Mouse (Mus musculus): ENCODE data around the gene Gm21992.

GRCm38 (mm10) chr19:4840848-4841247 lies 29.4 kb upstream of the Gm21992 start:
- no peak for TF ChIP-seq CTCF (IDR thresholded peaks at IDR 0.05; ENCODE audit: low read depth)
- TF ChIP-seq EP300 (optimal IDR thresholded peaks at IDR 0.05): no peak
